Mouse (Mus musculus) bone marrow, adult 2 months (tissue): ENCODE results near the gene C1ql1.

Source experiments
- CTCF ChIP-seq: fragments of 200-500 bp; IDR thresholded peaks from 2 replicates; pipeline ENCODE4 v1.5.1; 2011; ENCODE audit warnings: low read length, control low read depth; ENCODE audit not compliant: control insufficient read depth, insufficient read depth
- POLR2A ChIP-seq: fragments of 200-500 bp; IDR thresholded peaks from 2 replicates; pipeline ENCODE4 v1.6.1; 2011; ENCODE audit warnings: low read depth, mild to moderate bottlenecking, control low read depth, low read length, borderline replicate concordance; ENCODE audit not compliant: control insufficient read depth

DNA sequence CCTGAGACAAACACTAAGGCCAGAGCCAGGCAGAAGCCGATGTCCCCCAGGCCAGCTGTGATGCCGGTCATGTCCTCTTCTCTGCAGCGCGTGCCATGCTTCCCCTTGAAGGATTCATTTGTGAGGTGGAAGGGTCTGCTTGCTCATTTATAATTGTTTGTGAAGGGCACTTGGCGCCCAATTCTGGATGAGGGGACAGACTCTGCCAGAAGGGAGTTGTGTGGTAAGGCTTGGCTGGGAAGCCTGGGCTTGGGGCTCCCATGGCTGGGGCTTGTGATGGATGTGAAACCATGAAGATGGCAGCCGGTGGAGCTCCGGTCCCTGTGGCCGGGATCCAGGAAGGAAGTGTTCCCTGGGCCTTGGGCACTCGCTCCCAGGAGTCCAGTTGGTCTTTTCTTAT lies 37.6 kb upstream of the C1ql1 start:
- TF ChIP-seq CTCF (no peak), POLR2A (no peak)
